Mouse (Mus musculus): ENCODE results near the gene Arhgef33. TPM values are rescaled to one million over a fixed set of nuclear protein-coding genes. Genes with fewer than 3 reads are reported as not detected.
"Not testable (repeated sequence)": the region's sequence is repeated elsewhere in the genome, so short reads cannot be mapped to it uniquely, and the experiment has no call there.

The Arhgef33 gene
- total RNA-seq, 2 experiments from 2014 or later: 2.4 to 2.9 TPM

- no peak for DNase-seq (ENCODE audit: low spot score in 2 of 2)
Observed at GRCm38 (mm10) chr17:80345277-80345676, 38.1 kb downstream of the Arhgef33 start.

GRCm38 (mm10) chr17:80346591-80347125, 39.5 kb downstream of the Arhgef33 start:
- DNase-seq (ENCODE audit: low spot score in 2 of 2): no peak

GRCm38 (mm10) chr17:80347234-80347633, 40.0 kb downstream of the Arhgef33 start:
- DNase-seq (ENCODE audit: low spot score in 2 of 2): no peak

GRCm38 (mm10) chr17:80360245-80360644, 53.0 kb downstream of the Arhgef33 start:
- DNase-seq (ENCODE audit: low spot score in 2 of 2): no peak

GRCm38 (mm10) chr17:80367276-80367675, 60.1 kb downstream of the Arhgef33 start:
- peak in 1 of 2 experiments; percentile 25 for DNase-seq (ENCODE audit: low spot score in 2 of 2)

GRCm38 (mm10) chr17:80368606-80369005, 61.4 kb downstream of the Arhgef33 start:
- no peak for DNase-seq (ENCODE audit: low spot score in 2 of 2)

GRCm38 (mm10) chr17:80372989-80373725, 66.0 kb downstream of the Arhgef33 start, which contains the start of gene Gm10190:
TSS of gene Gm10190 (minus strand) at chr17:80373541.
- peak; percentile 83 to 91 for DNase-seq (ENCODE audit: low spot score in 2 of 2)

GRCm38 (mm10) chr17:80373726-80374096, 66.5 kb downstream of the Arhgef33 start:
- DNase-seq (ENCODE audit: low spot score in 2 of 2): no peak

- DNase-seq (ENCODE audit: low spot score in 2 of 2): not testable (repeated sequence)
Observed at GRCm38 (mm10) chr17:80378386-80378785, 71.2 kb downstream of the Arhgef33 start.

GRCm38 (mm10) chr17:80385671-80386070, 78.5 kb downstream of the Arhgef33 start:
- no peak for DNase-seq (ENCODE audit: low spot score in 2 of 2)

- no peak for DNase-seq (ENCODE audit: low spot score in 2 of 2)
Observed at GRCm38 (mm10) chr17:80390024-80390423, 82.8 kb downstream of the Arhgef33 start.

- peak in 1 of 2 experiments; percentile 28 for DNase-seq (ENCODE audit: low spot score in 2 of 2)
Observed at GRCm38 (mm10) chr17:80391423-80392403, 84.5 kb downstream of the Arhgef33 start.

- no peak for DNase-seq (ENCODE audit: low spot score in 2 of 2)
Observed at GRCm38 (mm10) chr17:80398243-80398642, 91.0 kb downstream of the Arhgef33 start.

- DNase-seq (ENCODE audit: low spot score in 2 of 2): no peak
Observed at GRCm38 (mm10) chr17:80411182-80411581, 104.0 kb downstream of the Arhgef33 start.

- DNase-seq (ENCODE audit: low spot score in 2 of 2): no peak
Observed at GRCm38 (mm10) chr17:80418572-80419210, 111.5 kb downstream of the Arhgef33 start.

GRCm38 (mm10) chr17:80420998-80421397, 113.8 kb downstream of the Arhgef33 start:
- DNase-seq (ENCODE audit: low spot score in 2 of 2): no peak

GRCm38 (mm10) chr17:80426171-80426570, 119.0 kb downstream of the Arhgef33 start:
- DNase-seq (ENCODE audit: low spot score in 2 of 2): no peak

- no peak for DNase-seq (ENCODE audit: low spot score in 2 of 2)
Observed at GRCm38 (mm10) chr17:80426901-80427300, 119.7 kb downstream of the Arhgef33 start.

GRCm38 (mm10) chr17:80427966-80428365, 120.8 kb downstream of the Arhgef33 start:
- no peak for DNase-seq (ENCODE audit: low spot score in 2 of 2)

GRCm38 (mm10) chr17:80431997-80432396, 124.8 kb downstream of the Arhgef33 start:
- DNase-seq (ENCODE audit: low spot score in 2 of 2): no peak

- DNase-seq (ENCODE audit: low spot score in 2 of 2): peak in 1 of 2 experiments; percentile 59
Observed at GRCm38 (mm10) chr17:80434430-80434829, 127.2 kb downstream of the Arhgef33 start.

Data from layer of hippocampus, adult 18-20 months (tissue).